Mouse (Mus musculus): ENCODE data around the gene Gm47791. TPM values are rescaled to one million over a fixed set of nuclear protein-coding genes. Genes with fewer than 3 reads are reported as not detected.

Gm47791 gene
- not detected in 2 replicates for polyA plus RNA-seq (2014; fragmentation: Nextera tagmentation; extraction: Ambion mirVana)

DNA sequence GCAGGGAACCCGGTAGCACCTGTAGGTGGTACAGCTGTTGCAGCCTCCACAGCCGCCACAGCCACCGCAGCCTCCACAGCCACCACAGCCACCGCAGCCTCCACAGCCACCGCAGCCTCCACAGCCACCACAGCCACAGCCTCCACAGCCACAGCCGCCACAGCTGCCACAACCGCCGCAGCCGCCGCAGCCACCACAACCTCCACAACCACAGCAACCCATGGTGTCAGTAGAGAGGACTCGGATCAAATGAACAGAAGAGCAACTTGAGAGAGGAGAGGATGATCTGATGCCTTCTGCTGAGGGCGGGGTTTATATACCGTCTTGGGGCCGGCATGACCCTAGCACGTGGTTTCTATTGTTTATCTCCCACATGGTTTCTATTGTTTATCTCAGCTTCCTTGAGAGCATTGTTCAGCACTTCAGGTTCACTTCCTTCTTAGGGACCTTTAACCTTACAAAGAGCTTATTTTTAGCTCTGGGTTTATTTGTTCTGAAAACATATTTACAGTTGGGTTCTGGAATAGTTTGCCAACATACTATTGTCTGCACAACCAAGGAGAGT lies at the start of gene Gm47791:
Gene Gm47791 (minus strand): TSS at position 222 of the 565 bp plus-strand sequence.
- Histone ChIP-seq H3K27ac (ENCODE audit: low read depth, low read length) (no peak within 1 kb of the TSS), H3K9me3 (ENCODE audit: control insufficient read depth, low read length) (no peaks in the 10 kb centered on the region), H3K27me3 (ENCODE audit: control insufficient read depth, insufficient read depth, low read length) (no peaks in the 10 kb centered on the region), H3K4me2 (replicated peaks; ENCODE audit: low read depth, low read length) (no peak within 1 kb of the TSS), H3K4me3 (ENCODE audit: low read length) (no peak within 1 kb of the TSS), H3K4me1 (ENCODE audit: control insufficient read depth, insufficient read depth, low read length) (no peaks in the 10 kb centered on the region), H3K9ac (ENCODE audit: low read depth, low read length) (no peak within 1 kb of the TSS), H3K36me3 (ENCODE audit: control insufficient read depth, insufficient read depth, low read length) (no peaks in the 10 kb centered on the region)
- WGBS: 90% methylated on average over 15 of the region's 15 CpGs
- ATAC-seq (ENCODE audit: low FRiP score, low TSS enrichment): no peak

DNA sequence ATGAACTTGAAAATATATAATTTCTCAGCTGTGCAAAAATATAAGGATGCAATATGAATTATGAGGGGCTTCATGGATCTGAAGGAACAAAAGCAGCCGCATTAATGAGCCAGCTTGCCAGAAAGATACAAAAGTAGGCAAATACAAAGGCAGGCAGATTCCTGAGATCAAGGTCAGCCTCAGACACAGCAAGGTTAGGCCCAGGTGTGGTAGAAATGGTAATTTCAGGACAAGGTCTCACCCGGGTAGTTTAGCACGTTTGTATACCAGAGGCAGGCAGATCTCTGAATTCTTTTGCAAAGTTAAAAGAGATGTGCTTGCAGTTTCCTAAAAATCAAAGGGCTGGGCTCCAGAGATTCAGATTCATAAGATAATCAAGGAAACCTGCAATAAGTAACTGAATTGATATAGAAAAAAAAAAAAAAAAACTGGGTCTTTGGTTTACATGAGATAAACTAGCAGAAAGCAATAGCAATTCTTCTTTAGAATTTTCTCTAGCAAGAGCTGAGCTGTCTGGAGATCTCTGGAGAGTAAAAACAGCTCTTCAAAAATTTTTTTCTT lies 49.7 kb upstream of the Gm47791 start:
- 77% methylated on average over 3 of the region's 3 CpGs for WGBS
- no peaks in the 10 kb centered on the region for H3K36me3 ChIP-seq (ENCODE audit: control insufficient read depth, insufficient read depth, low read length)
- no peak for ATAC-seq (ENCODE audit: low FRiP score, low TSS enrichment)
- H3K9me3 ChIP-seq (ENCODE audit: control insufficient read depth, low read length): no peaks in the 10 kb centered on the region
- H3K27me3 ChIP-seq (ENCODE audit: control insufficient read depth, insufficient read depth, low read length): no peaks in the 10 kb centered on the region
- H3K4me1 ChIP-seq (ENCODE audit: control insufficient read depth, insufficient read depth, low read length): no peaks in the 10 kb centered on the region
- no peak overlapping the region for H3K4me2 ChIP-seq (replicated peaks; ENCODE audit: low read depth, low read length)
- no peak overlapping the region for H3K4me3 ChIP-seq (ENCODE audit: low read length)
- H3K9ac ChIP-seq (ENCODE audit: low read depth, low read length): no peak overlapping the region
- no peak overlapping the region for H3K27ac ChIP-seq (ENCODE audit: low read depth, low read length)

DNA sequence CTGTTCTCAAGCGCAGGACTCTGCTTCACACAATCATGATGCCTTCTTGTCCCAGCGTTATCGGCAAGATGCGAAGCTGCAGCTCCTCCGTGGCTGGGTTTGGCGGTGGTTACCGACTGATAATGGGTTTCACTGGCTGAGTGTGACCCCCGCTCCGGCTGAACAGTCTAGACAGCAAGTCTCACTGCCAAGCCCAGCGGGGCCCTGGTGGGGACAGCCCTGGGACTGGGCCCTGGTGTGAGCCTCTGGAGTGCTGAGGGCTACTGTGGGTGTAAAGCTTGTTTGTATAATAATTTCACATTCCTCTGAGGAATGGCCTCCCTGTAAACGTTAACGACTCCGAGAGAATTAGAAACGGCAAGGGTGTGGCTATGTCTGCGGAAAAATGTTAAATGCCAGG lies 49.1 kb upstream of the Gm47791 start:
- Histone ChIP-seq H3K36me3 (ENCODE audit: control insufficient read depth, insufficient read depth, low read length) (no peaks in the 10 kb centered on the region), H3K9ac (ENCODE audit: low read depth, low read length) (no peak overlapping the region), H3K4me2 (replicated peaks; ENCODE audit: low read depth, low read length) (no peak overlapping the region), H3K9me3 (ENCODE audit: control insufficient read depth, low read length) (no peaks in the 10 kb centered on the region), H3K27me3 (ENCODE audit: control insufficient read depth, insufficient read depth, low read length) (no peaks in the 10 kb centered on the region), H3K4me3 (ENCODE audit: low read length) (no peak overlapping the region), H3K27ac (ENCODE audit: low read depth, low read length) (no peak overlapping the region), H3K4me1 (ENCODE audit: control insufficient read depth, insufficient read depth, low read length) (no peaks in the 10 kb centered on the region)
- no peak for ATAC-seq (ENCODE audit: low FRiP score, low TSS enrichment)
- 65% methylated on average over 15 of the region's 15 CpGs for WGBS

DNA sequence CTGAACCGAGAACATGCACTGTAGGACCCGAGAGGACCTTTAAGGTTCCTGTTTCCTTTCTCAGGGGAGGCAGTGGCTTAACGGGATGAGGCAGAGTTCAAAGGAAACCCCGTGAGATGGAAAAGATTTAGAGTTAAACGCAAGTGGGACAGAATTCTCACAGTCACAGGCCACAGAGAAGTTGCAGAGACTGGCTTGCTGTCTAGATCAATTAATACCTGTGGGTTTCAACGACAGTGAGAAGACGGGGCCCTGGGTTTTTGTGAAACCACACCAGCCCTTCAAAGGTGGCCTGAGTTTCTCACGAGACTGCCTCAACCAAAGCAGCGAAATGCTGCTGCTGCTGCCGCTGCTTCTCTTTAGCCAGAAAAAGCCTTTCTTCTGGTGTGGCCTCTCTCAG lies 48.3 kb upstream of the Gm47791 start:
- ATAC-seq (ENCODE audit: low FRiP score, low TSS enrichment): no peak
- H3K27me3 ChIP-seq (ENCODE audit: control insufficient read depth, insufficient read depth, low read length): no peaks in the 10 kb centered on the region
- no peaks in the 10 kb centered on the region for H3K9me3 ChIP-seq (ENCODE audit: control insufficient read depth, low read length)
- no peak overlapping the region for H3K27ac ChIP-seq (ENCODE audit: low read depth, low read length)
- no peak overlapping the region for H3K4me2 ChIP-seq (replicated peaks; ENCODE audit: low read depth, low read length)
- no peaks in the 10 kb centered on the region for H3K4me1 ChIP-seq (ENCODE audit: control insufficient read depth, insufficient read depth, low read length)
- WGBS: 52% methylated on average over 10 of the region's 10 CpGs
- no peak overlapping the region for H3K9ac ChIP-seq (ENCODE audit: low read depth, low read length)
- H3K36me3 ChIP-seq (ENCODE audit: control insufficient read depth, insufficient read depth, low read length): no peaks in the 10 kb centered on the region
- H3K4me3 ChIP-seq (ENCODE audit: low read length): no peak overlapping the region

DNA sequence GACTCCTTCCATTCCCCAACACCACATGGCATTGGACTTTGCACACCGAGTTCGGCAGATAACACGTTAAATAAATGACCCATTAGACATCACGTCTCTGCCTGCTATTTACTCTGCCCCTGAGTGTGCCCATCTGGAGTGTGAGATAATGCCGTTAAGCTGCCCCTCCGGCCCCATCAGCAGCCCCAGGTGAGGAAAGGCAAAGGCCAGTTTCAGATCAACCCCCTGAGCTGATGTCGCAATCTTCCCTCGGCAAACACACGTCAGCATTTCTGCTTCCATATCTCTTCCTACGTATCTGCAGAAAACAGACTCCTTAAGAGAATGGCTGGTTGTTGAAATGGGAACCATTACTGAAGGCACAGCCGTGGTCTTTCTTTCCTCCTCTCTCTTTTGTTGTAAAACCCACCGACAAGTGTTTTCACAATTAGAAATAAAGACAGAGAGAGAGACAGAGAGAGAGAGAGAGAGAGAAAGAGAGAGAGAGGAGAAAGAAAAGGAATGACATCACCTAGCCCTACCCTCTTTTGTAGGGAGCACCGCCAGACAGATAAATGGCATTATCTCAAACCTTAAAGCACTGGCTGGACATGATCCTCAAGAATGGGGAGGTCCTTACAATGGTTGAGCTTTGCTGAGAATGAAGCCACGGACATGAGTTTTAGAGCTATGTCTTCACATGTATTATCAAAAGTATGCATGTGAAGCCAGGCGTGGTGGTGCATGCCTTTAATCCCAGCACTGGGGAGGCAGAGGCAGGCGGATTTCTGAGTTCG lies 45.1 kb upstream of the Gm47791 start:
- no peaks in the 10 kb centered on the region for H3K9me3 ChIP-seq (ENCODE audit: control insufficient read depth, low read length)
- H3K4me2 ChIP-seq (replicated peaks; ENCODE audit: low read depth, low read length): no peak overlapping the region
- no peak overlapping the region for H3K4me3 ChIP-seq (ENCODE audit: low read length)
- H3K27ac ChIP-seq (ENCODE audit: low read depth, low read length): no peak overlapping the region
- H3K27me3 ChIP-seq (ENCODE audit: control insufficient read depth, insufficient read depth, low read length): no peaks in the 10 kb centered on the region
- H3K36me3 ChIP-seq (ENCODE audit: control insufficient read depth, insufficient read depth, low read length): no peaks in the 10 kb centered on the region
- no peak overlapping the region for H3K9ac ChIP-seq (ENCODE audit: low read depth, low read length)
- WGBS: 53% methylated on average over 16 of the region's 17 CpGs
- H3K4me1 ChIP-seq (ENCODE audit: control insufficient read depth, insufficient read depth, low read length): no peaks in the 10 kb centered on the region
- peak; percentile 60; the same call in 1 of the 2 replicates for ATAC-seq (ENCODE audit: low FRiP score, low TSS enrichment)

DNA sequence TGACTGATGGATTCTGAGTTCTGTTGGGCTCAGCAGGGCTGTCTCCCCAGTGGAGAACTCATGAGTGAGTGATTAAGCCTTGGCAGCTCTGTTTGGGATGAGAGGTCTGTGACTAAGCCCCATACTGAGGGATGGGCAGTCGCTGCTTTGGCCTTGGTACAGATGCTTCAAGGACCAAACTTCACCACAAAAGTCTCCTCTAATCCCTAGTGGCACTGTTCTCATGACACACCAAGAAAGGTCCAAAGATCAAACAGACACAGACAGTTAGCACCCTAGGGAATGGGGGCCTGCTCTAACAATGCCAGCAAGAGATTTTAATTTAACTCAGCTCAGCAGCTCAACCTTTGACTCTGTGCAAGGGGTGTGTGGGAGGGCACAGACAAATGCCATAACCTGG lies 40.7 kb upstream of the Gm47791 start:
- H3K4me1 ChIP-seq (ENCODE audit: control insufficient read depth, insufficient read depth, low read length): 0 out of 2 replicates have a peak, but pooled peaks cover 5% of the 10 kb centered on the region
- H3K4me2 ChIP-seq (replicated peaks; ENCODE audit: low read depth, low read length): no peak overlapping the region
- H3K27ac ChIP-seq (ENCODE audit: low read depth, low read length): no peak overlapping the region
- no peaks in the 10 kb centered on the region for H3K27me3 ChIP-seq (ENCODE audit: control insufficient read depth, insufficient read depth, low read length)
- no peak overlapping the region for H3K4me3 ChIP-seq (ENCODE audit: low read length)
- no peaks in the 10 kb centered on the region for H3K36me3 ChIP-seq (ENCODE audit: control insufficient read depth, insufficient read depth, low read length)
- no peak overlapping the region for H3K9ac ChIP-seq (ENCODE audit: low read depth, low read length)
- H3K9me3 ChIP-seq (ENCODE audit: control insufficient read depth, low read length): no peaks in the 10 kb centered on the region
- ATAC-seq (ENCODE audit: low FRiP score, low TSS enrichment): no peak
- 71% methylated on average over 1 of the region's 1 CpGs for WGBS

DNA sequence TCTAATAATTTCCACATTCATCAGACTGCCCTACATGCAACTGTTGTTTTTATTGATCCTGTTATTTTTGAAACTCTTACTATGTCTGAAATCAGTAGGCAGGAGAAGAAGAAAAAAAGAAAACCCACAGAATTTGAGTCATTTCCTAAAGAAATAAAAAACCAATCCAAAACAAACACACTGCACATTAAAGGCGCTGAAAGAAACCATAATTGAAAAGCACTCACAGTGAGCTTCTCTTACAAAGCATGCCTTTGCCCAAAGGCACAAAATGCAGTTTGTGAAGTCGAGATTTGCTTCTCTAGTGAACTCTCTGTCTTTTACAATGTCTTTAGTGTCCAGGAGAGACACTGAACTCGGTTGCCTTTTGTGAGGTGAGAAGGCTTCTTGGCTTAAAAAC lies 37.5 kb upstream of the Gm47791 start:
- 41% methylated on average over 3 of the region's 3 CpGs for WGBS
- no peak overlapping the region for H3K4me3 ChIP-seq (ENCODE audit: low read length)
- no peaks in the 10 kb centered on the region for H3K9me3 ChIP-seq (ENCODE audit: control insufficient read depth, low read length)
- peak overlapping the region; percentile 51 for H3K27ac ChIP-seq (ENCODE audit: low read depth, low read length)
- ATAC-seq (ENCODE audit: low FRiP score, low TSS enrichment): no peak
- no peaks in the 10 kb centered on the region for H3K27me3 ChIP-seq (ENCODE audit: control insufficient read depth, insufficient read depth, low read length)
- H3K4me2 ChIP-seq (replicated peaks; ENCODE audit: low read depth, low read length): no peak overlapping the region
- no peaks in the 10 kb centered on the region for H3K36me3 ChIP-seq (ENCODE audit: control insufficient read depth, insufficient read depth, low read length)
- H3K9ac ChIP-seq (ENCODE audit: low read depth, low read length): no peak overlapping the region
- H3K4me1 ChIP-seq (ENCODE audit: control insufficient read depth, insufficient read depth, low read length): 0 out of 2 replicates have a peak, but pooled peaks cover 5% of the 10 kb centered on the region

DNA sequence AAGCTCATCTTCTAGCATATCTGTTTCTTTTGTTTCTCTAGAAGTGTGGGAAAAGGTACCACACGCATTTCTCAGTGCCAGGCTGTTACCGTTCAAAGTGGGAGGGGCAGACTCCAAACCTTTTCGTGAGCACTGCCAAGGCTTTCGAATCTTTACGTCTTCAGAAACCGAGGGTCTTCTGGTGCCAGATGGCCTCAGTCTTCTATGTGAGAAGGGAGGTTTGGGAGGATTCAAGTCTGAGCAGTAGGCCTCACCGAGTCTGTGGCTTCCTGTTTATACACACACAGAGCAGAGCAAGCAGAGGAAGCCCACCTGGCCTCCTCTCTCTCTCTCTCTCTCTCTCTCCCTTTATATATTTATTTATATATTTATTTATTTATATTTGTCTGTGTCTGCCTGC lies 36.2 kb upstream of the Gm47791 start:
- H3K4me3 ChIP-seq (ENCODE audit: low read length): no peak overlapping the region
- no peak overlapping the region for H3K9ac ChIP-seq (ENCODE audit: low read depth, low read length)
- WGBS: 66% methylated on average over 7 of the region's 7 CpGs
- no peaks in the 10 kb centered on the region for H3K36me3 ChIP-seq (ENCODE audit: control insufficient read depth, insufficient read depth, low read length)
- no peak overlapping the region for H3K27ac ChIP-seq (ENCODE audit: low read depth, low read length)
- H3K9me3 ChIP-seq (ENCODE audit: control insufficient read depth, low read length): no peaks in the 10 kb centered on the region
- H3K4me1 ChIP-seq (ENCODE audit: control insufficient read depth, insufficient read depth, low read length): 0 out of 2 replicates have a peak, but pooled peaks cover 5% of the 10 kb centered on the region
- no peaks in the 10 kb centered on the region for H3K27me3 ChIP-seq (ENCODE audit: control insufficient read depth, insufficient read depth, low read length)
- H3K4me2 ChIP-seq (replicated peaks; ENCODE audit: low read depth, low read length): no peak overlapping the region
- ATAC-seq (ENCODE audit: low FRiP score, low TSS enrichment): no peak

DNA sequence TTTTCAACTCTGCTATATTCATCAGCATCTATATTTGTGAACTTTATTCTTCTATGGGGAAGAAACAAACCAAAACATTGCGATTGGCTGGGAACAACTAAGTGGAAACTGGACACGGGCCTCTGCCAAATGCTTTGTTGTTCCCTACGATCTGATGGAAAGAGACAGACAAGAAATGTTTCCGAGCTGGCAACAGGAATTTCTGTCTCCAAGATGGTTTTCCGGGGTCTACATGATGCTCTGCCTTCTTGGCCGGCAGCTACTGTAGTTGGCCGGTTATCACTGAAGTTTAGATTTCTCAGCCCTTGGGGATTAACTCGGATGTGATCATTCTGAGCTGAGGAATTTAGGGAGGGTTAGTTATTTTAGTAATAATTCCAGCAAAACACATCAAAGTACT lies 35.3 kb upstream of the Gm47791 start:
- H3K27ac ChIP-seq (ENCODE audit: low read depth, low read length): no peak overlapping the region
- H3K36me3 ChIP-seq (ENCODE audit: control insufficient read depth, insufficient read depth, low read length): no peaks in the 10 kb centered on the region
- H3K4me3 ChIP-seq (ENCODE audit: low read length): no peak overlapping the region
- H3K4me1 ChIP-seq (ENCODE audit: control insufficient read depth, insufficient read depth, low read length): 0 out of 2 replicates have a peak, but pooled peaks cover 5% of the 10 kb centered on the region
- no peaks in the 10 kb centered on the region for H3K9me3 ChIP-seq (ENCODE audit: control insufficient read depth, low read length)
- no peak overlapping the region for H3K4me2 ChIP-seq (replicated peaks; ENCODE audit: low read depth, low read length)
- no peak for ATAC-seq (ENCODE audit: low FRiP score, low TSS enrichment)
- H3K9ac ChIP-seq (ENCODE audit: low read depth, low read length): 0 out of 2 replicates have a peak overlapping the region, but pooled peaks have one; percentile 23
- 66% methylated on average over 8 of the region's 8 CpGs for WGBS
- H3K27me3 ChIP-seq (ENCODE audit: control insufficient read depth, insufficient read depth, low read length): no peaks in the 10 kb centered on the region

Data from kidney, embryonic 14.5 days (tissue).